Mouse (Mus musculus) heart, embryonic 16.5 days (tissue): ENCODE measurements at regions not wholly inside any gene's neighbourhood (a gene's known extent, or its start where the extent isn't known, plus 50 kb on each side); places are given as distances from the start of the nearest gene placed in this dataset.

Experiments
- ATAC-seq: fragments of 200-750 bp; cut with Nextera tagmentation; replicated peaks from 2 replicates; pipeline ENCODE4 v1.8.0; 2017; ENCODE audit warnings: moderate number of reproducible peaks; ENCODE audit not compliant: insufficient read depth, low FRiP score; ENCODE audit errors: extremely low read depth
- H3K27ac ChIP-seq: fragments of 300-500 bp; sonication (generic); 2 replicates; pipeline ENCODE4 v1.5.1; 2014; ENCODE audit warnings: mild to moderate bottlenecking, low read length, control low read depth, moderate library complexity
- H3K27me3 ChIP-seq: fragments of 300-500 bp; sonication (generic); 2 replicates; pipeline ENCODE4 v1.6.1; 2014; ENCODE audit warnings: low read length, mixed read lengths; ENCODE audit not compliant: control insufficient read depth, insufficient read depth
- H3K36me3 ChIP-seq: fragments of 300-500 bp; sonication (generic); 2 replicates; pipeline ENCODE4 v1.6.1; 2014; ENCODE audit not compliant: control insufficient read depth, insufficient read depth
- H3K4me1 ChIP-seq: fragments of 300-500 bp; sonication (generic); 2 replicates; pipeline ENCODE4 v1.6.1; 2014; ENCODE audit warnings: low read length, mixed read lengths; ENCODE audit not compliant: control insufficient read depth, insufficient read depth
- H3K4me2 ChIP-seq: fragments of 300-500 bp; sonication (generic); 2 replicates; pipeline ENCODE4 v1.6.1; 2014; ENCODE audit warnings: low read depth, mild to moderate bottlenecking, control low read depth, low read length
- H3K4me3 ChIP-seq: fragments of 300-500 bp; sonication (generic); 2 replicates; pipeline ENCODE4 v1.5.1; 2014; ENCODE audit warnings: mild to moderate bottlenecking, control low read depth, low read length
- H3K9ac ChIP-seq: fragments of 300-500 bp; sonication (generic); 2 replicates; pipeline ENCODE4 v1.6.1; 2014; ENCODE audit warnings: low read length, control low read depth
- H3K9me3 ChIP-seq: fragments of 300-500 bp; sonication (generic); replicated peaks from 2 replicates; pipeline ENCODE4 v1.6.1; 2016; ENCODE audit warnings: low read length; ENCODE audit not compliant: control insufficient read depth
- WGBS: fragments of 180-500 bp; shearing (Covaris S2); extraction: QIAGEN DNeasy Blood & Tissue Kit; methylation state at CpG from one replicate; pipeline ENCODE4 v1.1.7; 2014; 5-methylcytosine and 5-hydroxymethylcytosine counted together

GRCm38 (mm10) chr1:194026958-194027692 lies 590.9 kb upstream of the Plxna2 start:
- H3K4me2 ChIP-seq, result no peak overlapping the region
- H3K9ac ChIP-seq, result no peak overlapping the region
- H3K36me3 ChIP-seq, result no peaks in the 10 kb centered on the region
- no peaks in the 10 kb centered on the region for H3K27me3 ChIP-seq
- ATAC-seq, result no peak
- no peak overlapping the region for H3K4me3 ChIP-seq
- H3K27ac ChIP-seq, result no peak overlapping the region
- no peaks in the 10 kb centered on the region for H3K9me3 ChIP-seq
- no peaks in the 10 kb centered on the region for H3K4me1 ChIP-seq
- 52% methylated on average over 7 of the region's 7 CpGs for WGBS

GRCm38 (mm10) chr1:194026213-194026612 lies 591.8 kb upstream of the Plxna2 start:
- Histone ChIP-seq H3K27me3 (no peaks in the 10 kb centered on the region), H3K27ac (no peak overlapping the region), H3K4me2 (no peak overlapping the region), H3K4me3 (no peak overlapping the region), H3K9ac (no peak overlapping the region), H3K4me1 (no peaks in the 10 kb centered on the region), H3K36me3 (no peaks in the 10 kb centered on the region), H3K9me3 (no peaks in the 10 kb centered on the region)
- ATAC-seq, result no peak
- WGBS, result 29% methylated on average over 2 of the region's 2 CpGs

GRCm38 (mm10) chr1:194019282-194019681 lies 598.7 kb upstream of the Plxna2 start:
- Histone ChIP-seq H3K36me3 (no peaks in the 10 kb centered on the region), H3K9ac (no peak overlapping the region), H3K27me3 (no peaks in the 10 kb centered on the region), H3K4me2 (no peak overlapping the region), H3K4me3 (no peak overlapping the region), H3K9me3 (no peaks in the 10 kb centered on the region), H3K27ac (no peak overlapping the region), H3K4me1 (no peaks in the 10 kb centered on the region)
- no peak for ATAC-seq

- Histone ChIP-seq H3K9ac (no peak overlapping the region), H3K4me2 (no peak overlapping the region), H3K27ac (no peak overlapping the region), H3K27me3 (no peaks in the 10 kb centered on the region), H3K4me3 (no peak overlapping the region), H3K4me1 (no peaks in the 10 kb centered on the region), H3K36me3 (no peaks in the 10 kb centered on the region), H3K9me3 (no peaks in the 10 kb centered on the region)
- 79% methylated on average over 2 of the region's 2 CpGs for WGBS
- no peak for ATAC-seq
Observed at GRCm38 (mm10) chr1:193992226-193992625, 622.1 kb upstream of the Camk1g start.

GRCm38 (mm10) chr1:193989956-193990675 lies 620.0 kb upstream of the Camk1g start:
- Histone ChIP-seq H3K9me3 (no peaks in the 10 kb centered on the region), H3K36me3 (no peaks in the 10 kb centered on the region), H3K4me3 (no peak overlapping the region), H3K27me3 (no peaks in the 10 kb centered on the region), H3K27ac (no peak overlapping the region), H3K4me2 (no peak overlapping the region), H3K4me1 (no peaks in the 10 kb centered on the region), H3K9ac (no peak overlapping the region)
- 70% methylated on average over 10 of the region's 10 CpGs for WGBS
- ATAC-seq, result no peak

- no peak overlapping the region for H3K4me2 ChIP-seq
- 37% methylated on average over 17 of the region's 17 CpGs for WGBS
- no peak overlapping the region for H3K4me3 ChIP-seq
- H3K9ac ChIP-seq, result no peak overlapping the region
- no peak overlapping the region for H3K27ac ChIP-seq
- no peaks in the 10 kb centered on the region for H3K4me1 ChIP-seq
- H3K9me3 ChIP-seq, result no peaks in the 10 kb centered on the region
- ATAC-seq, result no peak
- no peaks in the 10 kb centered on the region for H3K36me3 ChIP-seq
- H3K27me3 ChIP-seq, result no peaks in the 10 kb centered on the region
Observed at GRCm38 (mm10) chr1:193988970-193989904, 619.1 kb upstream of the Camk1g start.

GRCm38 (mm10) chr1:193980571-193980970 lies 610.5 kb upstream of the Camk1g start:
- ATAC-seq, result no peak
- Histone ChIP-seq H3K4me1 (no peaks in the 10 kb centered on the region), H3K9ac (no peak overlapping the region), H3K27ac (no peak overlapping the region), H3K27me3 (no peaks in the 10 kb centered on the region; the same call in 1 of the 2 replicates), H3K36me3 (no peaks in the 10 kb centered on the region), H3K9me3 (no peaks in the 10 kb centered on the region), H3K4me3 (no peak overlapping the region), H3K4me2 (no peak overlapping the region)
- 66% methylated on average over 4 of the region's 4 CpGs for WGBS

- Histone ChIP-seq H3K4me3 (no peak overlapping the region), H3K9me3 (no peaks in the 10 kb centered on the region), H3K36me3 (no peaks in the 10 kb centered on the region), H3K9ac (no peak overlapping the region), H3K4me2 (no peak overlapping the region), H3K27ac (no peak overlapping the region), H3K4me1 (no peaks in the 10 kb centered on the region), H3K27me3 (no peaks in the 10 kb centered on the region)
- no peak for ATAC-seq
- WGBS, result 79% methylated on average over 1 of the region's 1 CpGs
Observed at GRCm38 (mm10) chr1:193971537-193971936, 601.4 kb upstream of the Camk1g start.
